Mouse (Mus musculus): ENCODE results near the gene Opa3. TPM values are rescaled to one million over a fixed set of nuclear protein-coding genes. Genes with fewer than 3 reads are reported as not detected.

Gene Opa3
- polyA plus RNA-seq, 1 experiment from 2014 or later = 39.5 TPM

GRCm38 (mm10) chr7:19268993-19269681 is 41.0 kb downstream of the Opa3 start:
- no peaks in the 10 kb centered on the region for H3K27me3 ChIP-seq (ENCODE audit: control insufficient read depth, insufficient read depth, low read length)
- 32% methylated on average over 10 of the region's 10 CpGs for WGBS
- peaks cover 3% of the 10 kb centered on the region; the same call in 1 of the 2 replicates for H3K36me3 ChIP-seq (replicated peaks; ENCODE audit: control insufficient read depth, insufficient read depth, low read depth, low read length)
- peak overlapping the region; percentile 35 for H3K9ac ChIP-seq (replicated peaks; ENCODE audit: low read length)
- ATAC-seq (replicated peaks; ENCODE audit: insufficient number of reproducible peaks, low FRiP score, low TSS enrichment, low read depth) (no peak), DNase-seq (ENCODE audit: low spot score) (no peak)
- no peaks in the 10 kb centered on the region for H3K9me3 ChIP-seq (replicated peaks; ENCODE audit: control insufficient read depth, low read length)
- H3K4me3 ChIP-seq (ENCODE audit: low read depth, low read length) = peak overlapping the region; percentile 96
- H3K4me2 ChIP-seq (ENCODE audit: low read depth, low read length) = peak overlapping the region; percentile 98
- H3K27ac ChIP-seq (replicated peaks; ENCODE audit: low read depth, low read length) = no peak overlapping the region
- H3K4me1 ChIP-seq (ENCODE audit: control insufficient read depth, insufficient read depth, low read length) = peaks cover 9% of the 10 kb centered on the region

GRCm38 (mm10) chr7:19269721-19270441 is 41.7 kb downstream of the Opa3 start:
- peak; percentile 48 for DNase-seq (ENCODE audit: low spot score)
- no peak for ATAC-seq (replicated peaks; ENCODE audit: insufficient number of reproducible peaks, low FRiP score, low TSS enrichment, low read depth)
- Histone ChIP-seq H3K4me2 (ENCODE audit: low read depth, low read length) (peak overlapping the region; percentile 98), H3K4me3 (ENCODE audit: low read depth, low read length) (peak overlapping the region; percentile 96), H3K4me1 (ENCODE audit: control insufficient read depth, insufficient read depth, low read length) (peaks cover 9% of the 10 kb centered on the region), H3K27ac (replicated peaks; ENCODE audit: low read depth, low read length) (0 out of 2 replicates have a peak overlapping the region, but pooled peaks have one; percentile 56), H3K9ac (replicated peaks; ENCODE audit: low read length) (peak overlapping the region; percentile 35), H3K27me3 (ENCODE audit: control insufficient read depth, insufficient read depth, low read length) (no peaks in the 10 kb centered on the region), H3K36me3 (replicated peaks; ENCODE audit: control insufficient read depth, insufficient read depth, low read depth, low read length) (no peaks in the 10 kb centered on the region), H3K9me3 (replicated peaks; ENCODE audit: control insufficient read depth, low read length) (no peaks in the 10 kb centered on the region)
- under 1% methylated on average over 19 of the region's 19 CpGs for WGBS

- H3K9me3 ChIP-seq (replicated peaks; ENCODE audit: control insufficient read depth, low read length) = no peaks in the 10 kb centered on the region
- H3K4me2 ChIP-seq (ENCODE audit: low read depth, low read length) = peak overlapping the region; percentile 98
- WGBS = 0% methylated on average over 19 of the region's 21 CpGs
- peaks cover 9% of the 10 kb centered on the region for H3K4me1 ChIP-seq (ENCODE audit: control insufficient read depth, insufficient read depth, low read length)
- H3K27me3 ChIP-seq (ENCODE audit: control insufficient read depth, insufficient read depth, low read length) = no peaks in the 10 kb centered on the region
- peak overlapping the region; percentile 96 for H3K4me3 ChIP-seq (ENCODE audit: low read depth, low read length)
- DNase-seq (ENCODE audit: low spot score) (peak; percentile 31), ATAC-seq (replicated peaks; ENCODE audit: insufficient number of reproducible peaks, low FRiP score, low TSS enrichment, low read depth) (no peak)
- peak overlapping the region; percentile 87 for H3K9ac ChIP-seq (replicated peaks; ENCODE audit: low read length)
- peak overlapping the region; percentile 83; the same call in 1 of the 2 replicates for H3K27ac ChIP-seq (replicated peaks; ENCODE audit: low read depth, low read length)
- H3K36me3 ChIP-seq (replicated peaks; ENCODE audit: control insufficient read depth, insufficient read depth, low read depth, low read length) = no peaks in the 10 kb centered on the region
These were observed 42.5 kb downstream of the Opa3 start for GRCm38 (mm10) chr7:19270509-19271237.

- WGBS = 0% methylated on average over 60 of the region's 62 CpGs
- peak within 1 kb of the TSS; percentile 87 for H3K9ac ChIP-seq (replicated peaks; ENCODE audit: low read length)
- peaks cover 9% of the 10 kb centered on the region for H3K4me1 ChIP-seq (ENCODE audit: control insufficient read depth, insufficient read depth, low read length)
- H3K4me2 ChIP-seq (ENCODE audit: low read depth, low read length) = peak within 1 kb of the TSS; percentile 98
- no peaks in the 10 kb centered on the region for H3K36me3 ChIP-seq (replicated peaks; ENCODE audit: control insufficient read depth, insufficient read depth, low read depth, low read length)
- DNase-seq (ENCODE audit: low spot score) (peak; percentile 94), ATAC-seq (replicated peaks; ENCODE audit: insufficient number of reproducible peaks, low FRiP score, low TSS enrichment, low read depth) (peak; percentile 42)
- no peaks in the 10 kb centered on the region for H3K9me3 ChIP-seq (replicated peaks; ENCODE audit: control insufficient read depth, low read length)
- H3K4me3 ChIP-seq (ENCODE audit: low read depth, low read length) = peak within 1 kb of the TSS; percentile 96
- H3K27me3 ChIP-seq (ENCODE audit: control insufficient read depth, insufficient read depth, low read length) = no peaks in the 10 kb centered on the region
- H3K27ac ChIP-seq (replicated peaks; ENCODE audit: low read depth, low read length) = peak within 1 kb of the TSS; percentile 83
These were observed 43.4 kb downstream of the Opa3 start, which contains the start of gene Vasp for GRCm38 (mm10) chr7:19271238-19272172. Gene Vasp, minus strand, starts transcription at chr7:19271817.

- no peaks in the 10 kb centered on the region for H3K36me3 ChIP-seq (replicated peaks; ENCODE audit: control insufficient read depth, insufficient read depth, low read depth, low read length)
- DNase-seq (ENCODE audit: low spot score) = peak; percentile 89
- under 1% methylated on average over 36 of the region's 36 CpGs for WGBS
- no peaks in the 10 kb centered on the region for H3K9me3 ChIP-seq (replicated peaks; ENCODE audit: control insufficient read depth, low read length)
- H3K9ac ChIP-seq (replicated peaks; ENCODE audit: low read length) = peak overlapping the region; percentile 87
- peak overlapping the region; percentile 96 for H3K4me3 ChIP-seq (ENCODE audit: low read depth, low read length)
- no peaks in the 10 kb centered on the region for H3K27me3 ChIP-seq (ENCODE audit: control insufficient read depth, insufficient read depth, low read length)
- peak; percentile 58 for ATAC-seq (replicated peaks; ENCODE audit: insufficient number of reproducible peaks, low FRiP score, low TSS enrichment, low read depth)
- H3K27ac ChIP-seq (replicated peaks; ENCODE audit: low read depth, low read length) = peak overlapping the region; percentile 83
- H3K4me1 ChIP-seq (ENCODE audit: control insufficient read depth, insufficient read depth, low read length) = peaks cover 9% of the 10 kb centered on the region
- H3K4me2 ChIP-seq (ENCODE audit: low read depth, low read length) = peak overlapping the region; percentile 98
These were observed 44.1 kb downstream of the Opa3 start for GRCm38 (mm10) chr7:19272173-19272764.

- Histone ChIP-seq H3K4me2 (ENCODE audit: low read depth, low read length) (no peak overlapping the region), H3K9me3 (replicated peaks; ENCODE audit: control insufficient read depth, low read length) (no peaks in the 10 kb centered on the region), H3K27ac (replicated peaks; ENCODE audit: low read depth, low read length) (no peak overlapping the region), H3K4me3 (ENCODE audit: low read depth, low read length) (no peak overlapping the region), H3K9ac (replicated peaks; ENCODE audit: low read length) (no peak overlapping the region), H3K27me3 (ENCODE audit: control insufficient read depth, insufficient read depth, low read length) (peaks cover 31% of the 10 kb centered on the region), H3K36me3 (replicated peaks; ENCODE audit: control insufficient read depth, insufficient read depth, low read depth, low read length) (no peaks in the 10 kb centered on the region), H3K4me1 (ENCODE audit: control insufficient read depth, insufficient read depth, low read length) (peaks cover 9% of the 10 kb centered on the region; the same call in 1 of the 2 replicates)
- WGBS = 51% methylated on average over 4 of the region's 4 CpGs
- ATAC-seq (replicated peaks; ENCODE audit: insufficient number of reproducible peaks, low FRiP score, low TSS enrichment, low read depth) (no peak), DNase-seq (ENCODE audit: low spot score) (no peak)
These were observed 48.1 kb downstream of the Opa3 start for GRCm38 (mm10) chr7:19276253-19276652.

GRCm38 (mm10) chr7:19279052-19279451 is 50.9 kb downstream of the Opa3 start:
- no peaks in the 10 kb centered on the region for H3K9me3 ChIP-seq (replicated peaks; ENCODE audit: control insufficient read depth, low read length)
- ATAC-seq (replicated peaks; ENCODE audit: insufficient number of reproducible peaks, low FRiP score, low TSS enrichment, low read depth) (no peak), DNase-seq (ENCODE audit: low spot score) (no peak)
- 4% methylated on average over 34 of the region's 34 CpGs for WGBS
- peak overlapping the region; percentile 33 for H3K4me2 ChIP-seq (ENCODE audit: low read depth, low read length)
- no peaks in the 10 kb centered on the region for H3K36me3 ChIP-seq (replicated peaks; ENCODE audit: control insufficient read depth, insufficient read depth, low read depth, low read length)
- peaks cover 31% of the 10 kb centered on the region for H3K27me3 ChIP-seq (ENCODE audit: control insufficient read depth, insufficient read depth, low read length)
- no peak overlapping the region for H3K27ac ChIP-seq (replicated peaks; ENCODE audit: low read depth, low read length)
- no peak overlapping the region for H3K9ac ChIP-seq (replicated peaks; ENCODE audit: low read length)
- peak overlapping the region; percentile 17 for H3K4me3 ChIP-seq (ENCODE audit: low read depth, low read length)
- peaks cover 9% of the 10 kb centered on the region; the same call in 1 of the 2 replicates for H3K4me1 ChIP-seq (ENCODE audit: control insufficient read depth, insufficient read depth, low read length)
